Mouse (Mus musculus): ENCODE data around the gene Mfsd12. TPM values are rescaled to one million over a fixed set of nuclear protein-coding genes. Genes with fewer than 3 reads are reported as not detected.
A peak's percentile ranks its signal among the peaks of the same experiment; 100 is the strongest.

Mfsd12 gene
- total RNA-seq, 1 experiment: 28.7 TPM

- H3K27ac ChIP-seq (ENCODE audit: insufficient read depth, low read depth, low read length, poor library complexity, severe bottlenecking): no peak overlapping the region
- H3K9ac ChIP-seq (ENCODE audit: insufficient read depth, low read depth, low read length, poor library complexity, severe bottlenecking): no peak overlapping the region
- no peak for TF ChIP-seq ZNF384 (IDR thresholded peaks at IDR 0.05; ENCODE audit: low read depth, low read length)
- no peak for TF ChIP-seq CHD2 (IDR thresholded peaks at IDR 0.05; ENCODE audit: low read depth, low read length)
- 0 out of 2 replicates have a peak, but pooled peaks have one; percentile 40 for TF ChIP-seq HCFC1 (IDR thresholded peaks at IDR 0.05; ENCODE audit: borderline replicate concordance, insufficient read depth, low read length)
- peak; percentile 64 for TF ChIP-seq ZC3H11A (IDR thresholded peaks at IDR 0.05; ENCODE audit: borderline replicate concordance, low read depth, low read length)
- no peak for TF ChIP-seq MAFK (IDR thresholded peaks at IDR 0.05; ENCODE audit: insufficient read depth, low read depth, low read length)
- peaks cover 0 to 32% of the 10 kb centered on the region in 2 experiments; a peak in 2 of 4 replicates for H3K4me1 ChIP-seq (ENCODE audit: control insufficient read depth in 2 of 2, insufficient read depth in 2 of 2, low read length in 2 of 2, poor library complexity in 1 of 2)
- DNase-seq (ENCODE audit: low read depth, low spot score): peak; percentile 75
- no peak overlapping the region for H3K4me3 ChIP-seq (ENCODE audit: insufficient read depth in 1 of 2, low read depth in 1 of 2, low read length in 2 of 2, poor library complexity in 1 of 2, severe bottlenecking in 1 of 2)
- peaks cover 3% of the 10 kb centered on the region; the same call in 1 of the 2 replicates for H3K36me3 ChIP-seq (ENCODE audit: control insufficient read depth, insufficient read depth, low read length, poor library complexity, severe bottlenecking)
- in situ Hi-C loops (cut with MboI; ENCODE audit: low sequenced_read_pairs in 2 of 2, unreplicated experiment in 2 of 2): loop anchor here in 1 of 2 experiments (5.0 kb wide), 1 partner anchor 57 kb away; no protein-coding TSS in a partner anchor
- H3K9me3 ChIP-seq (ENCODE audit: control insufficient read depth, insufficient read depth, low read depth, low read length): no peaks in the 10 kb centered on the region
Measured at GRCm38 (mm10) chr10:81395127-81395526, 37.8 kb downstream of the Mfsd12 start.

DNA sequence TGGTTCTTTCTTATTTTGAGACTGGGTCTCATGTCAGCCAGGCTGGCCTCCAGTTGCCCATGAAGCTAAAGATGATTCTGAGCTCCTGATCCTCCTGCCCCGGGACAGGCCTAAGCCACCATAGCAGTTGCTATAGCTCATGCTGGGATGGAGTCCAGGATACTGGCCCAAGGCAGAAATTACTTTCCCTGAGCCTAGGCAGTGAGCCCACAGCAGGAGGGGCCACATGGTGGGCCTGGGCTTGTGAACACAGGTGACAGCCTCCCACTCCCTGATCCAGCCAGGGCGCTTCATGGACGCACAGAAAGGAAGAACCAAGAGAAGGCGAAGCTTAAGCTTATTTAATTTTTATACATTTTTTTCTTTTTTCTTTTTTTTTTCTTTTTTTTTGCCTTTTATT, 38.6 kb downstream of the Mfsd12 start:
- no peak for DNase-seq (ENCODE audit: low read depth, low spot score)
- peaks cover 4 to 35% of the 10 kb centered on the region in 2 experiments; a peak in 2 of 4 replicates for H3K4me1 ChIP-seq (ENCODE audit: control insufficient read depth in 2 of 2, insufficient read depth in 2 of 2, low read length in 2 of 2, poor library complexity in 1 of 2)
- peaks cover 3% of the 10 kb centered on the region; the same call in 1 of the 2 replicates for H3K36me3 ChIP-seq (ENCODE audit: control insufficient read depth, insufficient read depth, low read length, poor library complexity, severe bottlenecking)
- TF ChIP-seq ZC3H11A (IDR thresholded peaks at IDR 0.05; ENCODE audit: borderline replicate concordance, low read depth, low read length): no peak
- no peak for TF ChIP-seq HCFC1 (IDR thresholded peaks at IDR 0.05; ENCODE audit: borderline replicate concordance, insufficient read depth, low read length)
- no peak for TF ChIP-seq ZNF384 (IDR thresholded peaks at IDR 0.05; ENCODE audit: low read depth, low read length)
- TF ChIP-seq MAFK (IDR thresholded peaks at IDR 0.05; ENCODE audit: insufficient read depth, low read depth, low read length): no peak
- no peak for TF ChIP-seq CHD2 (IDR thresholded peaks at IDR 0.05; ENCODE audit: low read depth, low read length)
- no peak overlapping the region for H3K27ac ChIP-seq (ENCODE audit: insufficient read depth, low read depth, low read length, poor library complexity, severe bottlenecking)
- no peak overlapping the region for H3K9ac ChIP-seq (ENCODE audit: insufficient read depth, low read depth, low read length, poor library complexity, severe bottlenecking)
- no peak overlapping the region for H3K4me3 ChIP-seq (ENCODE audit: insufficient read depth in 1 of 2, low read depth in 1 of 2, low read length in 2 of 2, poor library complexity in 1 of 2, severe bottlenecking in 1 of 2)
- in situ Hi-C loops (cut with MboI; ENCODE audit: low sequenced_read_pairs in 2 of 2, unreplicated experiment in 2 of 2): loop anchor here in 1 of 2 experiments (5.0 kb wide), 1 partner anchor 56 kb away; no protein-coding TSS in a partner anchor
- no peaks in the 10 kb centered on the region for H3K9me3 ChIP-seq (ENCODE audit: control insufficient read depth, insufficient read depth, low read depth, low read length)

DNA sequence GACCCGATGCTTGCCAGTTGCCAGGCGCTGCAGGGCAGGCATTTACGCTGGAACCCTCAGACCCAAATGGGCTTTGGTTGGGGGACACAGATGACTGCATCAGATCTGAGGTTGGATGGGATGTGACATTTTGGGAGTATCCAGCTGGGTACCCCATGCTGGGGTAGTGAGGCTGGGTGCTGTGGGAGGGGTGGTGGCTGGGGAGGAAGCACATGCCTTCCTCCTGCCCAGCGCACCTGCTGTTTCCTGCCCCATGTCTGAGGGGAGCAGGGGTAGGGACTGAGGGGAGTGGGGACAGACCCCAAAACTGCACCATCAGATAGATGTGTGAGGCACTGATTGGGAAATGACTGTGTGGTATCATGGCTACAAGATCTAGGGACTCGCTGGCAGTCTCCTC, 39.5 kb downstream of the Mfsd12 start:
- TF ChIP-seq ZNF384 (IDR thresholded peaks at IDR 0.05; ENCODE audit: low read depth, low read length) (no peak), MAFK (IDR thresholded peaks at IDR 0.05; ENCODE audit: insufficient read depth, low read depth, low read length) (no peak), CHD2 (IDR thresholded peaks at IDR 0.05; ENCODE audit: low read depth, low read length) (no peak), ZC3H11A (IDR thresholded peaks at IDR 0.05; ENCODE audit: borderline replicate concordance, low read depth, low read length) (no peak), HCFC1 (IDR thresholded peaks at IDR 0.05; ENCODE audit: borderline replicate concordance, insufficient read depth, low read length) (no peak)
- Histone ChIP-seq H3K27ac (ENCODE audit: insufficient read depth, low read depth, low read length, poor library complexity, severe bottlenecking) (no peak overlapping the region), H3K4me3 (ENCODE audit: insufficient read depth in 1 of 2, low read depth in 1 of 2, low read length in 2 of 2, poor library complexity in 1 of 2, severe bottlenecking in 1 of 2) (no peak overlapping the region), H3K9ac (ENCODE audit: insufficient read depth, low read depth, low read length, poor library complexity, severe bottlenecking) (no peak overlapping the region), H3K9me3 (ENCODE audit: control insufficient read depth, insufficient read depth, low read depth, low read length) (no peaks in the 10 kb centered on the region), H3K4me1 (ENCODE audit: control insufficient read depth in 2 of 2, insufficient read depth in 2 of 2, low read length in 2 of 2, poor library complexity in 1 of 2) (peaks cover 5 to 39% of the 10 kb centered on the region in 2 experiments; a peak in 2 of 4 replicates), H3K36me3 (ENCODE audit: control insufficient read depth, insufficient read depth, low read length, poor library complexity, severe bottlenecking) (peaks cover 3% of the 10 kb centered on the region; the same call in 1 of the 2 replicates)
- DNase-seq (ENCODE audit: low read depth, low spot score): no peak
- in situ Hi-C loops (cut with MboI; ENCODE audit: low sequenced_read_pairs in 2 of 2, unreplicated experiment in 2 of 2): loop anchor here in 1 of 2 experiments (5.0 kb wide), 1 partner anchor 56 kb away; no protein-coding TSS in a partner anchor

- H3K36me3 ChIP-seq (ENCODE audit: control insufficient read depth, insufficient read depth, low read length, poor library complexity, severe bottlenecking): peaks cover 4% of the 10 kb centered on the region; the same call in 1 of the 2 replicates
- peak overlapping the region in 1 of 2 experiments; percentile 47; a peak in 1 of 4 replicates for H3K4me3 ChIP-seq (ENCODE audit: insufficient read depth in 1 of 2, low read depth in 1 of 2, low read length in 2 of 2, poor library complexity in 1 of 2, severe bottlenecking in 1 of 2)
- no peak for DNase-seq (ENCODE audit: low read depth, low spot score)
- no peaks in the 10 kb centered on the region for H3K9me3 ChIP-seq (ENCODE audit: control insufficient read depth, insufficient read depth, low read depth, low read length)
- no peak overlapping the region for H3K9ac ChIP-seq (ENCODE audit: insufficient read depth, low read depth, low read length, poor library complexity, severe bottlenecking)
- no peak overlapping the region for H3K27ac ChIP-seq (ENCODE audit: insufficient read depth, low read depth, low read length, poor library complexity, severe bottlenecking)
- peaks cover 8 to 50% of the 10 kb centered on the region in 2 experiments; a peak in 3 of 4 replicates for H3K4me1 ChIP-seq (ENCODE audit: control insufficient read depth in 2 of 2, insufficient read depth in 2 of 2, low read length in 2 of 2, poor library complexity in 1 of 2)
- in situ Hi-C loops (cut with MboI; ENCODE audit: low sequenced_read_pairs in 2 of 2, unreplicated experiment in 2 of 2): loop anchor here in 1 of 2 experiments (5.0 kb wide), 1 partner anchor 53 kb away; no protein-coding TSS in a partner anchor
- TF ChIP-seq ZC3H11A (IDR thresholded peaks at IDR 0.05; ENCODE audit: borderline replicate concordance, low read depth, low read length) (no peak), HCFC1 (IDR thresholded peaks at IDR 0.05; ENCODE audit: borderline replicate concordance, insufficient read depth, low read length) (no peak), MAFK (IDR thresholded peaks at IDR 0.05; ENCODE audit: insufficient read depth, low read depth, low read length) (no peak), ZNF384 (IDR thresholded peaks at IDR 0.05; ENCODE audit: low read depth, low read length) (no peak), CHD2 (IDR thresholded peaks at IDR 0.05; ENCODE audit: low read depth, low read length) (no peak)
Measured at GRCm38 (mm10) chr10:81399296-81399695, 42.0 kb downstream of the Mfsd12 start.

Measured in ES-E14 (cell line).